Mouse (Mus musculus): ENCODE measurements around the gene Abhd15. TPM values are rescaled to one million over a fixed set of nuclear protein-coding genes. Genes with fewer than 3 reads are reported as not detected.

Abhd15 gene
- polyA plus RNA-seq, 1 experiment from 2014 or later = 2.4 TPM

DNA sequence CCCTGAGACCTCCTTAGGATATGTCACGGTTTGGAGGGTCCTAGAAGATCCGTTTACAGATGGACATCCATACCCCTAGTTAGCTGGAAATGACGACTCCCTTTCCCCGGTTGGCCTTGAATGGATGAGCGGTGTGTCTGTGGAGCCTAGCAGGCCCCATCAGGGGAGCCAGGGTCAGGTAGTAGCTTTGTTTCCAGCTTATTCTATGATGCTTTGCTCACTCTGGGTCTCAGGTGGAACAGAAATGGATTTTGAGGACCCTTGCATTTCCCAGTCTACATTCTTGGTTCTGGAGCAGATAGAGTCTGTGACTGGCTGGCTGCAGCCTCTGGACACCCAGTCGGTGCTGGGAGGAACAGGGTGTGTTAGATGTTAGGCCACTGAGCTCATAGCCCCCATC is 20.1 kb upstream of the Abhd15 start:
- 0 out of 2 replicates have a peak overlapping the region, but pooled peaks have one; percentile 89 for H3K27ac ChIP-seq

DNA sequence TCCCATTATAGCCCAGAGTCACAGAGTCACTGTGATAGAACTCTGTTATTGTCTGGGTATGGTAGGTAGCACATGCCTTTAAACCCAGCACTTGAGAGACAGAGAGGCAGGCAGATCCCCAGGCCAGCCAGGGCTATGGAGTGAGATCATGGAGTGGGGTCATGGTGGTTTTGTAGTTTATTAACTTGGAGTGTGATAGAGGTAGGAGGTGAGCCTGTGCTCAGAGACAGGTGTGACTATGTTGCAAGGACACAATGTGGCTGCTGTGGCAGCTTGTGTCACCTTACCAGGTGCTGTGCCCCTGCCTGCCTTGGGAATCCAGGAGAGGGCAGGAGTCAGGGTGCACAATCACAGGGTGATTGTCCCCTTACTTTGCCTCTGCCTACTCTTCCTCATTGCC is 19.4 kb upstream of the Abhd15 start:
- Histone ChIP-seq H3K4me1 (replicated peaks) (peaks cover 79% of the 10 kb centered on the region), H3K9me3 (no peaks in the 10 kb centered on the region), H3K9ac (replicated peaks) (peak overlapping the region; percentile 97; the same call in 1 of the 2 replicates), H3K4me2 (replicated peaks) (peak overlapping the region; percentile 98), H3K36me3 (peaks cover 21% of the 10 kb centered on the region), H3K4me3 (replicated peaks) (peak overlapping the region; percentile 97; the same call in 1 of the 2 replicates), H3K27ac (no peak overlapping the region), H3K27me3 (no peaks in the 10 kb centered on the region)
- no peak for ATAC-seq

More for the DNA sequence above, 20.1 kb upstream of the Abhd15 start:
- peak overlapping the region; percentile 98 for H3K4me2 ChIP-seq (replicated peaks)
- H3K36me3 ChIP-seq = peaks cover 14% of the 10 kb centered on the region
- H3K4me3 ChIP-seq (replicated peaks) = peak overlapping the region; percentile 97
- WGBS = 70% methylated on average over 6 of the region's 6 CpGs
- H3K4me1 ChIP-seq (replicated peaks) = peaks cover 78% of the 10 kb centered on the region
- H3K9ac ChIP-seq (replicated peaks) = peak overlapping the region; percentile 97
- H3K27me3 ChIP-seq = no peaks in the 10 kb centered on the region
- no peak for ATAC-seq
- H3K9me3 ChIP-seq = no peaks in the 10 kb centered on the region

DNA sequence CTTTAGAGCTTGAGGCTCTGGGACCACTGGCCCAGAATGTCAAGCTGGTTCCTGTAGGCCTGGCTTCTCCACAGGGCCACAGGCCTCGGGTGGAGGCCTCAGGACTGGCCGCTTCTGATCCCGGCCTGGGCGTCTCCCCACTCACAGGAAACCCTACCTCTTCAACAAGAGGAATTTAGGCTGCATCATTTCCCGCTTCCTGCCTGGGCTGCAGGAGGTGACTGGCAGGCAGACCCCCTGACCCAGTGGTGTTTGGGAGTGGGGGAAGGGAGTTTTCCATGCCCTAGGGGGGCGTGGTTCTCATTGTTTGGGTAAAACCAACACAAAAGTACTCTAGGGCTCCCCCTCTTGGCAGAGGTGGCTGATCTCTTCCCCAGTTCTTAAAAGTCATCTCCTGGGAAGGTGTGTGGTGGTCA is 17.6 kb upstream of the Abhd15 start:
- WGBS = 21% methylated on average over 6 of the region's 6 CpGs
- peak overlapping the region; percentile 44; the same call in 1 of the 2 replicates for H3K27ac ChIP-seq

DNA sequence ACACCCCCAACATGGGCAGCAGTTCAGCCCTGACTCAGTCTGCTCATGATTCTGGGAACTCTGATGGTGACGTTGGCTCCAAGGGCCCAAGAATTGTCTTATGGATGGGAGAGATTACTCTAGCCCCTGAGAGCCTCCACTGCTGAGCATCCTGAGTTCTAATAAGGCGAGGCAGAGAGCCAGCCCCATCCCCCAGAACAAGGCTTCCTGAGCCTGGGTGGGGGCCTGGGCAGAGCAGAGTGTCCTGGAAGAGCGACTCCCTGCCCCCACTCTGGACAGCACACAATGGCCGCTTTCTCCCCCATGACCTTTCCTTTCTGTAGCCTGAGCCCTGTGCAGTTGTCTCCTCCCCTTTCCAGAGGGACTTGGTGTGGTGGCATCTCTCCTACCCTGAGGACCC is 17.1 kb upstream of the Abhd15 start:
- 15% methylated on average over 4 of the region's 4 CpGs for WGBS
- H3K4me3 ChIP-seq (replicated peaks) = no peak overlapping the region
- H3K4me1 ChIP-seq (replicated peaks) = peaks cover 65% of the 10 kb centered on the region
- peaks cover 32% of the 10 kb centered on the region for H3K36me3 ChIP-seq
- H3K4me2 ChIP-seq (replicated peaks) = no peak overlapping the region
- peak overlapping the region; percentile 36; the same call in 1 of the 2 replicates for H3K9ac ChIP-seq (replicated peaks)
- H3K27me3 ChIP-seq = no peaks in the 10 kb centered on the region
- H3K9me3 ChIP-seq = no peaks in the 10 kb centered on the region
- H3K27ac ChIP-seq = peak overlapping the region; percentile 44
- no peak for ATAC-seq

More for the DNA sequence above, 17.6 kb upstream of the Abhd15 start:
- H3K4me1 ChIP-seq (replicated peaks) = peaks cover 70% of the 10 kb centered on the region
- no peak for ATAC-seq
- H3K4me2 ChIP-seq (replicated peaks) = no peak overlapping the region
- H3K27me3 ChIP-seq = no peaks in the 10 kb centered on the region
- peaks cover 27% of the 10 kb centered on the region for H3K36me3 ChIP-seq
- no peak overlapping the region for H3K9ac ChIP-seq (replicated peaks)
- no peak overlapping the region for H3K4me3 ChIP-seq (replicated peaks)
- no peaks in the 10 kb centered on the region for H3K9me3 ChIP-seq

DNA sequence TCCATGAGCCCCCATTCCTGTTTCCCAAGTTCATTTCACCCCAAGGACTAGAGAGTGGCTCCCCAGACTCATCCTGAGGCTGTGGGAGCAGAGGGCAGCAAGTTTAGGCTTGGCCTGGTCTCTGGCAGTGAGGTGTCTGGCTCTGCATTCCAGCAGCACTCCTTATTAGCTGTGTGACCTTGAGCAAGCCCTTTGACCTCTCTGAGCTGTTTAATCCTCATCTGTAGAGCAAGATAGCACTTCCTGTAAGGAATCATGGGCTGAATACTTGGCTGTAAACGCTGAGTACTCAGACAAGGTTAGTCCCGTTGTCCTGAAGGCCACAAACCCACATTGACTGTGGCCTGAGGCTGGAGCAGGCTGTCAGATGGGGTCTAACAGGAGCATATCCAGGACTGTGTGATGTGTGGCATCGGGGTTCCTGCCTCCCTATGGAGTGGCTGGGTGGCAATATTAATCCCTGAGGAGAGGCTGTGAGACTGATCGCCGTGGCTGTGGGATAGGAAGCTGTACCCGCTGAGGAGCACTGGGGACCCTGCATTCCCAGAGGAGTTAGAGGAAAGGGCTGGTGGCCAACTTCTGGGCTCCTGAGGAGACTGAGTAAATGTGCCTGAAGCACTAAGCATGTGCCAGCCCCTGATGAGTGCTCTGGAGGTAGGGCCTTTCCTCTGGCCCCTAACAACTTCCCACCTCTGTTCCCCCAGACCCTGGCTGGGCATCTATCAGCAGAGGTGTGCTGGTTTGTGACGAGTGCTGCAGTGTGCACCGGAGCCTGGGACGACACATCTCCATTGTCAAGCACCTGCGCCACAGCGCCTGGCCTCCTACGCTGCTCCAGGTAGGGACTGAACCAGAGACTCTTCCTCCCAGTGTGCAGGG is 16.4 kb upstream of the Abhd15 start:
- Histone ChIP-seq H3K36me3 (peaks cover 38% of the 10 kb centered on the region), H3K4me3 (replicated peaks) (no peak overlapping the region), H3K27ac (peak overlapping the region; percentile 44), H3K27me3 (no peaks in the 10 kb centered on the region), H3K4me1 (replicated peaks) (peaks cover 65% of the 10 kb centered on the region), H3K4me2 (replicated peaks) (no peak overlapping the region), H3K9me3 (no peaks in the 10 kb centered on the region), H3K9ac (replicated peaks) (peak overlapping the region; percentile 36; the same call in 1 of the 2 replicates)
- no peak for ATAC-seq
- WGBS = 69% methylated on average over 12 of the region's 12 CpGs

DNA sequence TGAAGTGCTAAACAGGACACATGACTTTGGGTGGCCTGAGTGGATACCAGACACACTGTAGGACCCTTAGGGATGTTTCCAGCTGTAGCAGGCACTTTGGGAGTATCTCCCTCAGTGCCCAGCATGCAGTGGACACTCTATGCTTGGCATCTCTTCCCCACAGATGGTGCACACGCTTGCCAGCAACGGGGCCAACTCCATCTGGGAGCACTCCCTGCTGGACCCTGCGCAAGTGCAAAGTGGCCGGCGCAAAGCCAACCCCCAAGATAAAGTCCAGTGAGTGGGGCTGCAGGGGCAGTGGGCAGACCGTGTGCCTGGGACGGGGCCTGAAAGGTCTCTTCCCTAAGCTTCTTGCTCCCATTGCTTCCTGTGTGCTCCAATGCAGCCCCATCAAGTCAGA is 15.6 kb upstream of the Abhd15 start:
- H3K9me3 ChIP-seq = no peaks in the 10 kb centered on the region
- peaks cover 47% of the 10 kb centered on the region for H3K36me3 ChIP-seq
- no peak overlapping the region for H3K27ac ChIP-seq
- 87% methylated on average over 7 of the region's 7 CpGs for WGBS
- no peak for ATAC-seq
- peaks cover 59% of the 10 kb centered on the region for H3K4me1 ChIP-seq (replicated peaks)
- no peak overlapping the region for H3K9ac ChIP-seq (replicated peaks)
- H3K4me2 ChIP-seq (replicated peaks) = no peak overlapping the region
- H3K4me3 ChIP-seq (replicated peaks) = no peak overlapping the region
- no peaks in the 10 kb centered on the region for H3K27me3 ChIP-seq

DNA sequence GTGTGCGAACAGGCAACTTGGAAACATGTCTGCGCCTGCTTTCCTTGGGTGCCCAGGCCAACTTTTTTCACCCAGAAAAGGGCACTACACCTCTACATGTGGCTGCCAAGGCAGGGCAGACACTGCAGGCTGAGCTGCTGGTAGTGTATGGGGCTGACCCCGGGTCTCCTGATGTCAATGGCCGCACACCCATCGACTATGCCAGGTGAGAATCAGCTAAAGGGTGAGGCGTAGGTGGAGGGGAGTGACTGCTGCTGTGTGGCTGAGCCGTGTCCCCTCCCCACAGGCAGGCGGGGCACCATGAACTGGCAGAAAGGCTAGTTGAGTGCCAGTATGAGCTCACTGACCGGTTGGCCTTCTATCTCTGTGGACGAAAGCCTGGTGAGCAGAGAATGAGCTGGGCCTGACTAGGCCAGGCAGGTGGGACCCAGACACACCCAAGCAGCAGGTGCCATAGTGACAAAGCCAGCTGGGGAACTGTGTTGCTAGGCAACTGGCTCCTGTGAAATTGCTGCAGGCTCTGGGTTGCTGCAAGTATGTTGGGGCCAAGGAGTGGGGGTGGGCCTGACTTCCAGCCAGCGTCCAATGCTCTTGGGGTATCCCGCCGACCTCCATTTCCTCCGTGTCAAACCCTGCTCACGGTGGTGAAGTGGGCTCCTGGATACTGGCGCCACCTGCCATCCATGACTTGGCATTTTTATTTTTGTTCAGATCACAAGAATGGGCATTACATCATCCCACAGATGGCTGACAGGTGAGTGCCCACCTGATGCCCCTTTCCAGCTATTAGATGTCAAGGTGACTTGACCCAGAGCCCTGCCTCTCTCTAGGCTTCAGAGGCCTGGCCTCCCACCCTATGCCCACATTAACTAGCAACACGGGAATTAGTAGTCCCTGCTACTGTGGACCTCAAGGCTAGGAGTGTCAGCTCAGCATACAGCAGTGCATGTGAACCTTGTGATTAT is 14.3 kb upstream of the Abhd15 start:
- H3K9ac ChIP-seq (replicated peaks) = no peak overlapping the region; the same call in 1 of the 2 replicates
- WGBS = 77% methylated on average over 17 of the region's 17 CpGs

DNA sequence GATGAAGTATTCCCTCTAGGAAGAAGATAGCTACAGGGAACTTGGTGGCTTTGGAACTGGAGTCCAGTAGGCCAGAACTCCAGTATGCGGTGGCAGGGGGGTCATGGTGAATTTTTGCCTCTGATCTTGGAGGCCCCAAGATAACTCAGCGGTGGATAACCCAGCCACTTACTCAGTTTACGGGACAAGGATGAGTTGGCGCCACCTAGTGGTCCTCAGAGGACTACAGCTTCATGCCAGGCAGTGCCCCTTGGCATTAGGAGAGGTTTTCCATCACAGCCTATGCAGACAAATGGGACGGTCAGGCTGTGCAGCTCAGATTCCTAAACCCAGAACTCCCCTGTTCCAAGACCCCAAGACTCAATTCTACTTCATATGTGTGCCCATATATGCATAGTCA is 13.5 kb upstream of the Abhd15 start:
- 26% methylated on average over 5 of the region's 5 CpGs for WGBS
- H3K4me3 ChIP-seq (replicated peaks) = no peak overlapping the region
- peak overlapping the region; percentile 32; the same call in 1 of the 2 replicates for H3K27ac ChIP-seq
- no peaks in the 10 kb centered on the region for H3K9me3 ChIP-seq
- no peak overlapping the region for H3K9ac ChIP-seq (replicated peaks)
- H3K27me3 ChIP-seq = no peaks in the 10 kb centered on the region
- H3K36me3 ChIP-seq = peaks cover 67% of the 10 kb centered on the region
- ATAC-seq = peak; percentile 44
- H3K4me2 ChIP-seq (replicated peaks) = no peak overlapping the region
- peaks cover 39% of the 10 kb centered on the region for H3K4me1 ChIP-seq (replicated peaks)

More for the DNA sequence above, 14.3 kb upstream of the Abhd15 start:
- Histone ChIP-seq H3K4me2 (replicated peaks) (no peak overlapping the region), H3K4me3 (replicated peaks) (no peak overlapping the region), H3K4me1 (replicated peaks) (peaks cover 46% of the 10 kb centered on the region), H3K27ac (peak overlapping the region; percentile 32; the same call in 1 of the 2 replicates), H3K9me3 (no peaks in the 10 kb centered on the region), H3K27me3 (no peaks in the 10 kb centered on the region), H3K36me3 (peaks cover 60% of the 10 kb centered on the region)
- 0 out of 2 replicates have a peak, but pooled peaks have one; percentile 18 for ATAC-seq

DNA sequence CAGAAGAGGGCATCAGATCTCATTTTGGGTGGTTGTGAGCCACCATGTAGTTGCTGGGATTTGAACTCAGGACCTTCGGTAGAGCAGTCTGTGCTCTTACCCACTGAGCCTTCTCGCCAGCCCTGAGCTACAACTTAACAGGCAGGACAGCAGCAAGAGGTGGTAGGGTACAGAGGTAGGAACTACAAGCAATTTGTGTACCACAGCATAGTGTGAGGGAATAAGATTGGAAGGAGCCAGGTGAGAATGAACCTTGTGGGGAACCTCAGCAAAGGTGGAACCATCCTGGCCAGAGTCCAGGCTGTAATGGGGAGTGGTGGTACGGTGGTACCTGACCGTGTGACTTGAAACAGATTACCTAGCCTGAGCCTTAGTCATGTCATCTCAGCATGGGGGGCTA is 12.9 kb upstream of the Abhd15 start:
- H3K9ac ChIP-seq (replicated peaks) = no peak overlapping the region
- peaks cover 73% of the 10 kb centered on the region for H3K36me3 ChIP-seq
- no peak overlapping the region for H3K4me2 ChIP-seq (replicated peaks)
- no peak for ATAC-seq
- WGBS = 91% methylated on average over 4 of the region's 4 CpGs
- H3K27me3 ChIP-seq = no peaks in the 10 kb centered on the region
- peaks cover 35% of the 10 kb centered on the region for H3K4me1 ChIP-seq (replicated peaks)
- no peaks in the 10 kb centered on the region for H3K9me3 ChIP-seq
- no peak overlapping the region for H3K27ac ChIP-seq
- H3K4me3 ChIP-seq (replicated peaks) = no peak overlapping the region

DNA sequence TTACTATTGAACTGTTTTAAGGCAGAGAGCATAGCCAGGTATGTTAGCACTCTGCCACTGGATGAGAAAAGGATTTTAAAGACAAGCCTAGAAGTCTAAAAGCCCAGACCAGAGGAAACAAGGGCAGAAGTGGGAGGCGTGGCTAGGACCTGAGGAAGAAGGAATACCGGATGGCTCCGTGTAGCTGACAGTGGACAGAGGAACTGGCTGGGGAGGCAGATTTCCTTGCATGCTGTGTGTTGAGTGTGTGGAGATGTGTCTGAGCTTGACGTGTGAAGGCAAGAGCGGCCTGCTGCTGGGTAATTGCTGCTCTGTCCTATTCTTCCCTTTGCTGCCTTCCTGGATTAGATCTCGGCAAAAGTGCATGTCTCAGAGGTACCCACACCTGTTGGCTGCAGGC is 12.4 kb upstream of the Abhd15 start:
- Histone ChIP-seq H3K27ac (no peak overlapping the region; the same call in 1 of the 2 replicates), H3K4me1 (replicated peaks) (peaks cover 30% of the 10 kb centered on the region), H3K36me3 (peaks cover 75% of the 10 kb centered on the region), H3K27me3 (no peaks in the 10 kb centered on the region), H3K4me3 (replicated peaks) (no peak overlapping the region), H3K9me3 (no peaks in the 10 kb centered on the region), H3K4me2 (replicated peaks) (no peak overlapping the region), H3K9ac (replicated peaks) (no peak overlapping the region)
- ATAC-seq = no peak
- 84% methylated on average over 6 of the region's 6 CpGs for WGBS

DNA sequence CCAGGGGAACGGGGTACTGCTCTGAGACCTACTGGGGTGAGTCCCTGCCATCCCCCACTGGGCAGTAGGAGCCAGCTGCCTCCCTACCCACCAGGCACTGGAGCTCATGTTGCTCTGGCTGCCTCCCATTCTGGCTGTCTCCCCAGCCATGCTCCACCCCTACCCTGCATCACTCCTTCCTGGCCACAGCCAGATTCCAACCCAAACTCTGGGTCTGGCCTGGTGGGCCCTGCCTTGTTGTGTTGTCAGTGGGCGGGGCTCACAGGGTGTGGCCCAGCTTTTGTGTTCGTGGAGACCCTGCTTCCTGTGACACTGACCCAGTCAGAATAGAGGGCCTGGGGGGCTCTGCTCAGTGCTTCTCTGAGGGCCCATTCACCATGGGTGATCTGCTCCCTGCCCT is 11.4 kb upstream of the Abhd15 start:
- Histone ChIP-seq H3K36me3 (peaks cover 80% of the 10 kb centered on the region), H3K4me1 (replicated peaks) (peaks cover 25% of the 10 kb centered on the region), H3K4me3 (replicated peaks) (no peak overlapping the region), H3K9ac (replicated peaks) (no peak overlapping the region), H3K27ac (no peak overlapping the region), H3K4me2 (replicated peaks) (no peak overlapping the region), H3K27me3 (no peaks in the 10 kb centered on the region), H3K9me3 (no peaks in the 10 kb centered on the region)
- 73% methylated on average over 3 of the region's 3 CpGs for WGBS
- no peak for ATAC-seq

All from midbrain, embryonic 13.5 days (tissue).